In genomic region chr15:91377568-91377967, GRCm38 (mm10) we compare ENCODE assay signal across 20 mouse cellular contexts.
"Had no signal": no experiment of that assay in that cellular context is flagged by ENCODE, and none has a peak within 500 bp of the region (broad histone marks: within the 10 kb centered on the region; RNA-seq: fewer than 3 reads in every experiment).

No protein-coding gene starts in this region.

- H3K4me2 ChIP-seq: kidney, embryonic 15.5 days; limb, embryonic 12.5 days; limb, embryonic 15.5 days; liver, embryonic 11.5 days; lung, embryonic 14.5 days; midbrain, embryonic 12.5 days; neural tube, embryonic 13.5 days had no signal

- H3K9ac ChIP-seq: kidney, embryonic 15.5 days; limb, embryonic 12.5 days; limb, embryonic 15.5 days; liver, embryonic 14.5 days; liver, postnatal 0 days; lung, embryonic 14.5 days; midbrain, embryonic 12.5 days; neural tube, embryonic 13.5 days had no signal

- H3K36me3 ChIP-seq: kidney, embryonic 15.5 days; limb, embryonic 12.5 days; limb, embryonic 15.5 days; midbrain, embryonic 12.5 days; neural tube, embryonic 13.5 days had no signal

- ATAC-seq: liver, postnatal 0 days; midbrain, embryonic 16.5 days had no signal

- H3K9me3 ChIP-seq: kidney, embryonic 15.5 days; limb, embryonic 12.5 days; limb, embryonic 15.5 days; midbrain, embryonic 12.5 days; neural tube, embryonic 13.5 days had no signal

- H3K27ac ChIP-seq: kidney, embryonic 15.5 days; limb, embryonic 12.5 days; limb, embryonic 15.5 days; liver, embryonic 14.5 days; macrophage; midbrain, embryonic 12.5 days; neural tube, embryonic 13.5 days; stomach, postnatal 0 days had no signal

- H3K4me3 ChIP-seq: kidney, embryonic 15.5 days; limb, embryonic 12.5 days; limb, embryonic 15.5 days; midbrain, embryonic 12.5 days; myocyte; neural tube, embryonic 13.5 days had no signal

- H3K27me3 ChIP-seq: kidney, embryonic 15.5 days; limb, embryonic 12.5 days; limb, embryonic 15.5 days; midbrain, embryonic 12.5 days; neural tube, embryonic 13.5 days had no signal

- DNase-seq: kidney, adult 8-10 months; kidney, postnatal 10 days; kidney, postnatal 36 days; liver, postnatal 0 days; lung, embryonic 14.5 days; right cerebral cortex, postnatal 14 days; thymus, adult 2 months; thymus, postnatal 14 days; thymus, postnatal 4 days had no signal
